Mouse (Mus musculus) forebrain, embryonic 12.5 days (tissue): Measurements from ENCODE around the gene Slc7a15. TPM values are rescaled to one million over a fixed set of nuclear protein-coding genes. Genes with fewer than 3 reads are reported as not detected.
A peak's percentile ranks its signal among the peaks of the same experiment; 100 is the strongest.
"Not testable (repeated sequence)": the region's sequence is repeated elsewhere in the genome, so short reads cannot be mapped to it uniquely, and the experiment has no call there.

Experiments used
- ATAC-seq: fragments of 200-750 bp; cut with Nextera tagmentation; 2 replicates; pipeline ENCODE4 v1.8.0; 2017; ENCODE audit warnings: moderate TSS enrichment; ENCODE audit not compliant: low FRiP score
- H3K27ac ChIP-seq: fragments of 300-500 bp; sonication (generic); 2 replicates; pipeline ENCODE4 v1.5.1; 2016; ENCODE audit warnings: mild to moderate bottlenecking
- H3K27me3 ChIP-seq: fragments of 300-500 bp; sonication (generic); 2 replicates; pipeline ENCODE4 v1.6.1; 2016; ENCODE audit warnings: mild to moderate bottlenecking
- H3K36me3 ChIP-seq: fragments of 300-500 bp; sonication (generic); replicated peaks from 2 replicates; pipeline ENCODE4 v1.6.1; 2016; ENCODE audit warnings: mild to moderate bottlenecking
- H3K4me1 ChIP-seq: fragments of 300-500 bp; sonication (generic); 2 replicates; pipeline ENCODE4 v1.6.1; 2016
- H3K4me2 ChIP-seq: fragments of 300-500 bp; sonication (generic); 2 replicates; pipeline ENCODE4 v1.6.1; 2016; ENCODE audit warnings: mild to moderate bottlenecking, moderate library complexity
- H3K4me3 ChIP-seq: fragments of 300-500 bp; sonication (generic); replicated peaks from 2 replicates; pipeline ENCODE4 v1.5.1; 2016; ENCODE audit warnings: mild to moderate bottlenecking
- H3K9ac ChIP-seq: fragments of 300-500 bp; sonication (generic); 2 replicates; pipeline ENCODE4 v1.6.1; 2016; ENCODE audit warnings: mild to moderate bottlenecking
- H3K9me3 ChIP-seq: fragments of 300-500 bp; sonication (generic); 2 replicates; pipeline ENCODE4 v1.6.1; 2016
- WGBS: fragments of 180-500 bp; shearing (Covaris S2); methylation state at CpG from one replicate; pipeline ENCODE4 v1.1.7; 2016; 5-methylcytosine and 5-hydroxymethylcytosine counted together
- polyA plus RNA-seq: library from polyadenylated mRNA; unstranded; fragments of >200 nt; fragmentation: Nextera tagmentation; extraction: Ambion mirVana; gene quantifications from 2 replicates; pipeline ENCODE4 v1.2.1, GENCODE M21; 2016

Gene Slc7a15
- polyA plus RNA-seq, 1 experiment from 2014 or later, result not detected

DNA sequence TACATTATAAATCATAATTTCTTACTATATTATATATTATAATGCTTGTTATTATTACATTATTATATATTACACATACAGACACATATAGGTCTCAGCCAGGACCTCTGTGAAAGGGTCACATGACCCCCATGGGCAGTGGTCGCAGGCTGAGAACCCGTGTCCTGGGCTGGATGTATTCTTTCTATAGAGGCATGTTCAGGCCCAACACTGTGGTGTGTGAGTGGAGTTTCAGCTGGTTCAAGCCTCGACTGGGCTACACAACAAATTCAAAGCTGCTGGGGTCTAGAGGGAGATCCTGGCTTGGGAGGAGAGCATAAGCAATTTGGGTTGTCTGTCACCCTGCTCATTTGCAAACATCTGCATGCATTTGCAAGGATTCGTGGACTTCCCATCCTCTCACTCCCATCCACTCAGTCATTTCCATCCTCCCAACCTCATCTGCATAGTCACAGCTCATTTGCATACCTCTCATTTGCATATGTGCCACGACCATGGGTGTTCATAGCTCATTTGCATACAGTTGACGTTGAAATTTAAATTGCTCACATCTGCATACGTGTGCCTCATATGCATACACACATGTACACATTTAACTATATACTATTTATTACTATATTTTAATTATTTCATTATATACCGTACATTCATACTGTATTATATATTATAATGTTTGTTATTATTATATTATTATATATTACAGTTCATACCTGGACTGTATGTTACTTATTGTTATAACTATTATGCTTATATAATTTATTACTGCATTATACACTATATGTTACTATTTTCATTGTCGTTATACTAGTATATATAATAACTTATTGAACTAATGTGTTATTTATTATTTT is 21.2 kb upstream of the Slc7a15 start:
- Histone ChIP-seq H3K36me3 (no peaks in the 10 kb centered on the region), H3K9me3 (no peaks in the 10 kb centered on the region), H3K27ac (no peak overlapping the region), H3K4me2 (no peak overlapping the region), H3K9ac (no peak overlapping the region), H3K4me1 (no peaks in the 10 kb centered on the region), H3K4me3 (no peak overlapping the region), H3K27me3 (no peaks in the 10 kb centered on the region)
- WGBS, result 78% methylated on average over 9 of the region's 9 CpGs
- peak; percentile 82 for ATAC-seq

DNA sequence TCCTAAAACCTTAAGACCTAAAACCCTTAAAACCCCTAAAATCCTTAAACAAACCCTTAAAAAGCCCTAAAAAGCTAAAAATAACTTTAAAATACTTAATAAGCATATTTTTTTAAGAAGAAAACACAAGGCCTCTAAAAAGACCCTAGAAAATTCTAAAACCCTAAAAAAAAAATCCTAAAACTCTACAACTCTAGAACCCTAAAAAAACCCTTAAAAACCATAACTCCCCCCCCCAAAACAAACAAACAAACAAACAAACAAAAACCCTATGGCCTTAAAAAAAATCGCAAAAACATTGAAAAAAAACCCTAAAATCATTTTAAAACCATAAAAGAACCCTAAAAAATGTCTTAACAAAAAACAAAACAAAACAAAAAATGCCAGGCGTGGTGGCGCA is 19.4 kb upstream of the Slc7a15 start:
- no peaks in the 10 kb centered on the region for H3K9me3 ChIP-seq
- ATAC-seq, result no peak
- H3K27ac ChIP-seq, result no peak overlapping the region
- H3K4me2 ChIP-seq, result no peak overlapping the region
- no peak overlapping the region for H3K4me3 ChIP-seq
- H3K9ac ChIP-seq, result no peak overlapping the region
- no peaks in the 10 kb centered on the region for H3K4me1 ChIP-seq
- WGBS, result 89% methylated on average over 3 of the region's 3 CpGs
- H3K27me3 ChIP-seq, result no peaks in the 10 kb centered on the region
- no peaks in the 10 kb centered on the region for H3K36me3 ChIP-seq

DNA sequence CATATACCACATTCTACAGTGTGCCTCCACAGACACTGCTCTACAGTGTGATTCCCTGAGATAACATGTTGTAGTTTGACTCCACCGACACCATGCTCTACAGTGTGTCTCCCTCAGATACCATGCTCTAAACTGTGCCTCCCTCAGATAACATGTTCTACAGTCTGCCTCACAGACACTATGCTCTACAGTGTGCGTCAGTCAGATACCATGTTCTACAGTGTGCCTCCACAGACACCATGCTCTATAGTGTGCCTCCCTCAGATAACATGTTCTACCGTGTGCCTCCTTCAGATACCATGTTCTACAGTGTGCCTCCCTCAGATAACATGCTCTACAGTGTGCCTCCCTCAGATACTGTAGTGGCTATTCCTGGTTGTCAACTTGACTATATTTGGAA is 10.2 kb upstream of the Slc7a15 start:
- ATAC-seq, result no peak
- 95% methylated on average over 3 of the region's 3 CpGs for WGBS
- H3K27ac ChIP-seq, result no peak overlapping the region

GRCm38 (mm10) chr12:8595611-8596010 is 3.3 kb downstream of the Slc7a15 start:
- H3K9me3 ChIP-seq, result 0 out of 2 replicates have a peak, but pooled peaks cover 3% of the 10 kb centered on the region
- ATAC-seq, result no peak
- H3K9ac ChIP-seq, result no peak overlapping the region
- H3K27ac ChIP-seq, result no peak overlapping the region
- no peaks in the 10 kb centered on the region for H3K36me3 ChIP-seq
- no peak overlapping the region for H3K4me2 ChIP-seq
- no peaks in the 10 kb centered on the region for H3K4me1 ChIP-seq
- WGBS, result 91% methylated on average over 7 of the region's 7 CpGs
- H3K4me3 ChIP-seq, result no peak overlapping the region
- no peaks in the 10 kb centered on the region for H3K27me3 ChIP-seq

More for the DNA sequence above, 10.2 kb upstream of the Slc7a15 start:
- Histone ChIP-seq H3K9ac (no peak overlapping the region), H3K4me1 (no peaks in the 10 kb centered on the region), H3K27me3 (no peaks in the 10 kb centered on the region), H3K4me2 (no peak overlapping the region), H3K9me3 (no peaks in the 10 kb centered on the region), H3K4me3 (no peak overlapping the region), H3K36me3 (no peaks in the 10 kb centered on the region)

DNA sequence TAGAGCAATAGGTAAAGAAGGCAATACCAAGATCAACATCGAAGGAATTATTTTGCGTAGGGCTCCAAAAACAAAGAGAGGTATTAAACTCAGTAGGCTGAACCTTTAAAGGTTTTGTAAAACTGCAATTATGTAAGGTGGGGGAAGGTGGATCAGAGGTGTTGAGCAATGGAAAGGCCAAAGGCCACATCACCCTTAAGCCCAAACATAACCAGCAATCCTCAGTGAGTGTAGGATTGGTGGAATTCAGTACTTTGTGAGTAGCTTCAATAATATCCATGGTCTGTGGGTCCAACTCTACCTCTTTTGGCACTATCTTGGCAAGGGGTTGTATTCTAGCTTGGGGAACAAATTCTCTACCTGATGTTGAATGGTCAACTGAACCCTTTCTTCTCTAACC is 7.5 kb downstream of the Slc7a15 start:
- WGBS, result 98% methylated on average over 2 of the region's 2 CpGs
- not testable (repeated sequence) for H3K36me3 ChIP-seq, H3K9ac ChIP-seq, H3K27ac ChIP-seq, H3K4me3 ChIP-seq, H3K27me3 ChIP-seq, H3K4me2 ChIP-seq, H3K4me1 ChIP-seq, H3K9me3 ChIP-seq, ATAC-seq

DNA sequence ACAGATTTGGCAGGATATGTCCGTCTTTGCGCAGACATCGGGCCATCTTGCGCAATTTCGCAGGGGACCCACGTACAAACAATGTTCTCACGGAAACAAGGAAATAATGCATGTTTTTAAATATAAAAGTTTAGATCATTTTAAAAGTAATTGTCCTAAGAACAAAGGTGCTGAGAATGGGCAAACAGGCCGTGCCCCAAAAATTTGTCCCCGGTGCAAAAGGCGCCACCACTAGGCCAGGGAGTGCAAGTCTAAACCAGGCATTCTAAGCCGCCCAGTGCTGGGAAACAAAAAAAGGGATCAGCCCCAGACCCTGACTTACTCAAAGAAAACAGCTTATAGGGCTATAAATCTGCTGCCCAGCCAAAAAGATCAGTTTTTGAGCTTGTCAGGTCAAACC is 25.5 kb downstream of the Slc7a15 start:
- no peak overlapping the region for H3K9ac ChIP-seq
- H3K9me3 ChIP-seq, result no peaks in the 10 kb centered on the region
- H3K36me3 ChIP-seq, result no peaks in the 10 kb centered on the region
- ATAC-seq, result no peak
- H3K27ac ChIP-seq, result no peak overlapping the region
- no peak overlapping the region for H3K4me2 ChIP-seq
- H3K4me1 ChIP-seq, result no peaks in the 10 kb centered on the region
- no peak overlapping the region for H3K4me3 ChIP-seq
- H3K27me3 ChIP-seq, result no peaks in the 10 kb centered on the region
- 83% methylated on average over 11 of the region's 11 CpGs for WGBS

GRCm38 (mm10) chr12:8571903-8572341 is 26.9 kb downstream of the Slc7a15 start:
- not testable (repeated sequence) for ATAC-seq, H3K27me3 ChIP-seq, H3K27ac ChIP-seq, H3K4me2 ChIP-seq, H3K4me3 ChIP-seq, H3K4me1 ChIP-seq, H3K9me3 ChIP-seq, H3K9ac ChIP-seq, H3K36me3 ChIP-seq
- WGBS, result 57% methylated on average over 12 of the region's 12 CpGs

GRCm38 (mm10) chr12:8571287-8571902 is 27.5 kb downstream of the Slc7a15 start:
- H3K9ac ChIP-seq, H3K9me3 ChIP-seq, H3K4me1 ChIP-seq, ATAC-seq, H3K27me3 ChIP-seq, H3K4me3 ChIP-seq, H3K4me2 ChIP-seq, H3K36me3 ChIP-seq, H3K27ac ChIP-seq: not testable (repeated sequence)
- 90% methylated on average over 2 of the region's 2 CpGs for WGBS

- not testable (repeated sequence) for ATAC-seq, H3K4me1 ChIP-seq, H3K9me3 ChIP-seq, H3K36me3 ChIP-seq, H3K4me3 ChIP-seq, H3K9ac ChIP-seq, H3K27ac ChIP-seq, H3K27me3 ChIP-seq, H3K4me2 ChIP-seq
- WGBS, result 68% methylated on average over 8 of the region's 8 CpGs
These were observed 36.7 kb downstream of the Slc7a15 start for GRCm38 (mm10) chr12:8562213-8562612.

DNA sequence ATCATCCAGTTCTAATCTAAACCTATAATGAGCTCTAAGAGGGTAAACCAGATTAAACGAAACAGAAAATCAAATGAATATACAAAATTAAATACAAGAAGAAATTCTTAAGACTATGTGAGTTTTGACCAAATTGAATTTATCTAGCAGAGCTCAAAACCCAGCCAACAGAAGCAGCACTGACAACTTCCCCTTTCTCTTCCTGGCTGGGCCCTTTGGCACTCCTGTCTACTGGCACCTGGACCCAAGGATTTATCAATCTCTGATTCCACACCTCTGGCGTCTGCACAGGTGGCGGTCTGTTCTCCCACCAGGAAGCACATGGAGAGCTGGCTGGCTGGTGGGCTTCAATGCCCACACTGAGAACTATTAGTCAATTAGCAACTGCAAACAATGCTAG is 39.0 kb downstream of the Slc7a15 start:
- not testable (repeated sequence) for H3K27ac ChIP-seq, H3K9me3 ChIP-seq, H3K9ac ChIP-seq, H3K36me3 ChIP-seq, H3K27me3 ChIP-seq, H3K4me3 ChIP-seq, ATAC-seq, H3K4me2 ChIP-seq, H3K4me1 ChIP-seq
- WGBS, result 82% methylated on average over 3 of the region's 3 CpGs

DNA sequence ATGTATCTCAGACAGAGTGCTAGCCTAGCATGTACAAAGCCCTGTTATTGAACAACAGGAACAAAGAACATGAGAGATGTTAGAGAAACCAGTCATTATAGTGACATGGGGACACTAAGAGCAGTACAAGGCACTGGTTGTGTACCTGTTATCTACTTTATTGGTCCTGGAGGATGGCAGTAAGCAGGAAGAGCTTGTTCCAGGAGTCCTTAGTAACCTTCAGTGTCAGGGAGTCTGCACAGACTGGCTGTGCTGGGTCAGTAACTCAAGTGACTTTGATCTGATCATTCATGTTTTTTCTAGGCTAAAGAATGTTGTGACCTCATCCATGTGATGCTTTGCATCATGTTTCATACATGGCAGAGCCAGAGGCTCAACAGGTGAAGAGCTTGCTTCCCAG is 42.7 kb downstream of the Slc7a15 start:
- no peaks in the 10 kb centered on the region for H3K36me3 ChIP-seq
- ATAC-seq, result no peak
- no peak overlapping the region for H3K27ac ChIP-seq
- no peaks in the 10 kb centered on the region for H3K27me3 ChIP-seq
- no peaks in the 10 kb centered on the region for H3K9me3 ChIP-seq
- no peak overlapping the region for H3K9ac ChIP-seq
- no peak overlapping the region for H3K4me2 ChIP-seq
- H3K4me3 ChIP-seq, result no peak overlapping the region
- H3K4me1 ChIP-seq, result no peaks in the 10 kb centered on the region

- Histone ChIP-seq H3K4me1 (no peaks in the 10 kb centered on the region), H3K27me3 (no peaks in the 10 kb centered on the region), H3K9me3 (no peaks in the 10 kb centered on the region), H3K9ac (no peak overlapping the region), H3K4me2 (no peak overlapping the region), H3K36me3 (no peaks in the 10 kb centered on the region), H3K4me3 (no peak overlapping the region), H3K27ac (no peak overlapping the region)
- no peak for ATAC-seq
These were observed 43.4 kb downstream of the Slc7a15 start for GRCm38 (mm10) chr12:8555419-8555818.

DNA sequence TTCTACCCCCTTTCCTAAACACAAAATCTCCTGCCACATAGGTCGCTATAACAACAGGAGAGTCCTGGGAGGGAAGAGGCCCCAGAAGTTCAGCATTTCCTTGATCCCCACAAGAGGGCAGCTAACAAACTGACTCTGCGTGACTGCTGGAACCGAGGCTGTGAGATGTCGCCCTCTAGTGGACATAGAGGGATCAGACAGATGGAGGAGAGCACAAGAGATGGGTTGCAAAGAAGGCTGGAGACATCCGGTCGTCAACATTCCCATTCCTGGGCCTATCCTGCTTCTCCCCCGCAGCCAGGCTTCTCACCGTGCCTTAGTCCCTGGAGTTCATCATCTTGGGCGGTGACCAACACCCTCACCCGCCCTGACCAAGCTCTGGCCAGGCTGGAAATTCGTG is 51.5 kb downstream of the Slc7a15 start:
- H3K4me2 ChIP-seq, result no peak overlapping the region
- no peaks in the 10 kb centered on the region for H3K4me1 ChIP-seq
- H3K9ac ChIP-seq, result no peak overlapping the region
- H3K27ac ChIP-seq, result no peak overlapping the region
- H3K4me3 ChIP-seq, result no peak overlapping the region
- no peaks in the 10 kb centered on the region for H3K27me3 ChIP-seq
- no peaks in the 10 kb centered on the region for H3K9me3 ChIP-seq
- WGBS, result 23% methylated on average over 11 of the region's 11 CpGs
- ATAC-seq, result peak; percentile 49; the same call in 1 of the 2 replicates
- H3K36me3 ChIP-seq, result no peaks in the 10 kb centered on the region
